Mouse (Mus musculus) CD4-positive naive resting alpha-beta T cell, adult 57 days (primary cell): ENCODE data around the gene Rab6b. TPM values are rescaled to one million over a fixed set of nuclear protein-coding genes. Genes with fewer than 3 reads are reported as not detected.

Source experiments
- total RNA-seq: library from RNA; stranded (reverse); gene quantifications from one replicate; pipeline ENCODE4 v1.2.4, GENCODE M21; 2023

Gene Rab6b
- 2.9 TPM for total RNA-seq

GRCm38 (mm10) chr9:103111621-103112470 is at the start of gene Rab6b:
TSS of gene Rab6b (plus strand) at chr9:103111787.

GRCm38 (mm10) chr9:103201561-103202260 is 90.1 kb downstream of the Rab6b start, which contains the start of gene Srprb:
TSS of gene Srprb (minus strand) at chr9:103202137.

DNA sequence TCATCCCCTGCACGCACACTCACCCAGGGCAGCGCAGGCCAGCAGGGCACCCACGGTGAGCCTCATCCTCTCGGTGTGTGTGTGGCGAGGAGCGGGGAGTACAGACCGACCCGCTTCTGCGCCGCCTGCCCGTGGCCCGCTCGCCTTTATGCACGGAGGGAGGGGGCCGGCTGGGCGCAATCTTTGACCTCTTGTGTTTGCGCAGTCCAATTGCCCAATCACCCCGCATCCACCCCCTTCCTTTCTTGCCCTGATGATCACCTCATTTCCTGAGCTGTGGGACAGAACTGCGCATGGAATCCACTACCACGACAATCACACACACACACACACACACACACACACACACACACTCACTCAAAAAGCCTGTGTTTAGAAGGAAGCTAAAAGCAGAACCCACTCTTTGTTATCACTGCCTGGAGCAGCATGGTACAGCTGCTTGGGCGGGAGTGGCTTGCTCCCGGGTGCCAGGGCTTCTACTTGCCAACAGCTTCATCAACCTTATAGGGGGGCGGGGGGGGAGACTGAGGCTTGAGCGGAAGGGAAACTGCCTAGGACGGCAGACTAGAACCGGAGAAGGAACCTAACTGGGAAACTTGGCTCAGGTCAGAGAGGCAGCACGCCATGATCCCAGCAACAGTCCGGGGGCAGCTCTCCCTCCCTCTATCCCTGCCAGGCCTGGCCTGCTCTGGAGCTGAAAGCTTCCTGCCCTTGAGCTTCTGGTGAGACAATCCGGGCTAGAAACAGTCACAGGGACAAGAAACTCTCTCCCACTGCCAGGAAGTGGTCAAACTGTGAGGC is 118.8 kb downstream of the Rab6b start, which contains the start of the genes Gm20425 and Trf:
Gene Gm20425 (minus strand): TSS at position 157 of the 801 bp plus-strand sequence.
Gene Trf (minus strand): TSS at position 294 of the 801 bp plus-strand sequence.

Other genes starting within 250 kb of the Rab6b start
- 0.50 TPM for gene Slco2a1, start 123.1 kb upstream of the Rab6b start, total RNA-seq
- 23.4 TPM for gene Srprb, start 90.3 kb downstream of the Rab6b start, total RNA-seq
- gene Gm20425, start 118.5 kb downstream of the Rab6b start, total RNA-seq = not detected
- 20.3 TPM for gene Trf, start 118.7 kb downstream of the Rab6b start, total RNA-seq
- not detected for gene 1300017J02Rik, start 193.3 kb downstream of the Rab6b start, total RNA-seq
- 54.3 TPM for gene Topbp1, start 193.4 kb downstream of the Rab6b start, total RNA-seq